Mouse (Mus musculus): ENCODE results near the gene Nck2. TPM values are rescaled to one million over a fixed set of nuclear protein-coding genes. Genes with fewer than 3 reads are reported as not detected.
A peak's percentile ranks its signal among the peaks of the same experiment; 100 is the strongest.

Gene Nck2
- polyA plus RNA-seq, 1 experiment from 2014 or later = 41.4 TPM

GRCm38 (mm10) chr1:43426993-43427535 lies 17.3 kb upstream of the Nck2 start:
- no peak for DNase-seq (ENCODE audit: low spot score)
- Histone ChIP-seq H3K4me2 (replicated peaks; ENCODE audit: low read depth) (no peak overlapping the region), H3K4me1 (replicated peaks; ENCODE audit: control insufficient read depth, insufficient read depth) (no peaks in the 10 kb centered on the region), H3K27ac (replicated peaks) (no peak overlapping the region), H3K9me3 (ENCODE audit: control insufficient read depth, low read length) (no peaks in the 10 kb centered on the region), H3K27me3 (ENCODE audit: control insufficient read depth, insufficient read depth, low read length) (no peaks in the 10 kb centered on the region), H3K4me3 (ENCODE audit: low read depth, low read length) (no peak overlapping the region), H3K9ac (ENCODE audit: low read length) (no peak overlapping the region), H3K36me3 (ENCODE audit: control insufficient read depth, insufficient read depth, low read length) (no peaks in the 10 kb centered on the region)
- no peak for ATAC-seq (ENCODE audit: low FRiP score, low TSS enrichment)
- TF ChIP-seq EP300 (optimal IDR thresholded peaks at IDR 0.05) = no peak
- no peak for TF ChIP-seq CTCF (IDR thresholded peaks at IDR 0.05; ENCODE audit: low read depth)
- 57% methylated on average over 6 of the region's 6 CpGs for WGBS

GRCm38 (mm10) chr1:43429924-43430876 lies 14.2 kb upstream of the Nck2 start:
- ATAC-seq (ENCODE audit: low FRiP score, low TSS enrichment) = no peak
- H3K27me3 ChIP-seq (ENCODE audit: control insufficient read depth, insufficient read depth, low read length) = no peaks in the 10 kb centered on the region
- 71% methylated on average over 9 of the region's 9 CpGs for WGBS
- H3K4me1 ChIP-seq (replicated peaks; ENCODE audit: control insufficient read depth, insufficient read depth) = no peaks in the 10 kb centered on the region
- H3K4me3 ChIP-seq (ENCODE audit: low read depth, low read length) = no peak overlapping the region
- H3K36me3 ChIP-seq (ENCODE audit: control insufficient read depth, insufficient read depth, low read length) = no peaks in the 10 kb centered on the region
- H3K9ac ChIP-seq (ENCODE audit: low read length) = no peak overlapping the region
- no peak for DNase-seq (ENCODE audit: low spot score)
- no peak overlapping the region for H3K4me2 ChIP-seq (replicated peaks; ENCODE audit: low read depth)
- TF ChIP-seq CTCF (IDR thresholded peaks at IDR 0.05; ENCODE audit: low read depth) (no peak), EP300 (optimal IDR thresholded peaks at IDR 0.05) (no peak)
- H3K9me3 ChIP-seq (ENCODE audit: control insufficient read depth, low read length) = no peaks in the 10 kb centered on the region
- no peak overlapping the region for H3K27ac ChIP-seq (replicated peaks)

- peak; percentile 89 for ATAC-seq (ENCODE audit: low FRiP score, low TSS enrichment)
These were observed 10.5 kb upstream of the Nck2 start for GRCm38 (mm10) chr1:43433853-43434252.

GRCm38 (mm10) chr1:43436554-43436953 lies 7.8 kb upstream of the Nck2 start:
- H3K4me2 ChIP-seq (replicated peaks; ENCODE audit: low read depth) = no peak overlapping the region
- H3K4me1 ChIP-seq (replicated peaks; ENCODE audit: control insufficient read depth, insufficient read depth) = no peaks in the 10 kb centered on the region
- H3K4me3 ChIP-seq (ENCODE audit: low read depth, low read length) = no peak overlapping the region
- no peak overlapping the region for H3K9ac ChIP-seq (ENCODE audit: low read length)
- ATAC-seq (ENCODE audit: low FRiP score, low TSS enrichment) (no peak), DNase-seq (ENCODE audit: low spot score) (no peak)
- H3K9me3 ChIP-seq (ENCODE audit: control insufficient read depth, low read length) = no peaks in the 10 kb centered on the region
- no peak overlapping the region for H3K27ac ChIP-seq (replicated peaks)
- H3K36me3 ChIP-seq (ENCODE audit: control insufficient read depth, insufficient read depth, low read length) = no peaks in the 10 kb centered on the region
- TF ChIP-seq EP300 (optimal IDR thresholded peaks at IDR 0.05) (no peak), CTCF (IDR thresholded peaks at IDR 0.05; ENCODE audit: low read depth) (no peak)
- no peaks in the 10 kb centered on the region for H3K27me3 ChIP-seq (ENCODE audit: control insufficient read depth, insufficient read depth, low read length)

More at GRCm38 (mm10) chr1:43433853-43434252, 10.5 kb upstream of the Nck2 start:
- TF ChIP-seq CTCF (IDR thresholded peaks at IDR 0.05; ENCODE audit: low read depth) (no peak), EP300 (optimal IDR thresholded peaks at IDR 0.05) (no peak)
- Histone ChIP-seq H3K27me3 (ENCODE audit: control insufficient read depth, insufficient read depth, low read length) (no peaks in the 10 kb centered on the region), H3K4me1 (replicated peaks; ENCODE audit: control insufficient read depth, insufficient read depth) (no peaks in the 10 kb centered on the region), H3K36me3 (ENCODE audit: control insufficient read depth, insufficient read depth, low read length) (no peaks in the 10 kb centered on the region), H3K4me3 (ENCODE audit: low read depth, low read length) (no peak overlapping the region), H3K27ac (replicated peaks) (no peak overlapping the region), H3K9me3 (ENCODE audit: control insufficient read depth, low read length) (no peaks in the 10 kb centered on the region), H3K9ac (ENCODE audit: low read length) (no peak overlapping the region), H3K4me2 (replicated peaks; ENCODE audit: low read depth) (no peak overlapping the region)
- peak; percentile 37 for DNase-seq (ENCODE audit: low spot score)
- WGBS = 49% methylated on average over 4 of the region's 4 CpGs

- no peaks in the 10 kb centered on the region for H3K9me3 ChIP-seq (ENCODE audit: control insufficient read depth, low read length)
- WGBS = 89% methylated on average over 1 of the region's 1 CpGs
- TF ChIP-seq CTCF (IDR thresholded peaks at IDR 0.05; ENCODE audit: low read depth) = no peak
- TF ChIP-seq EP300 (optimal IDR thresholded peaks at IDR 0.05) = no peak
- no peak overlapping the region for H3K4me3 ChIP-seq (ENCODE audit: low read depth, low read length)
- no peak for DNase-seq (ENCODE audit: low spot score)
- H3K4me1 ChIP-seq (replicated peaks; ENCODE audit: control insufficient read depth, insufficient read depth) = no peaks in the 10 kb centered on the region
- H3K27ac ChIP-seq (replicated peaks) = no peak overlapping the region
- no peak overlapping the region for H3K9ac ChIP-seq (ENCODE audit: low read length)
- no peaks in the 10 kb centered on the region for H3K36me3 ChIP-seq (ENCODE audit: control insufficient read depth, insufficient read depth, low read length)
- H3K27me3 ChIP-seq (ENCODE audit: control insufficient read depth, insufficient read depth, low read length) = no peaks in the 10 kb centered on the region
- ATAC-seq (ENCODE audit: low FRiP score, low TSS enrichment) = no peak
- H3K4me2 ChIP-seq (replicated peaks; ENCODE audit: low read depth) = no peak overlapping the region
These were observed 5.1 kb upstream of the Nck2 start for GRCm38 (mm10) chr1:43439261-43439660.

DNA sequence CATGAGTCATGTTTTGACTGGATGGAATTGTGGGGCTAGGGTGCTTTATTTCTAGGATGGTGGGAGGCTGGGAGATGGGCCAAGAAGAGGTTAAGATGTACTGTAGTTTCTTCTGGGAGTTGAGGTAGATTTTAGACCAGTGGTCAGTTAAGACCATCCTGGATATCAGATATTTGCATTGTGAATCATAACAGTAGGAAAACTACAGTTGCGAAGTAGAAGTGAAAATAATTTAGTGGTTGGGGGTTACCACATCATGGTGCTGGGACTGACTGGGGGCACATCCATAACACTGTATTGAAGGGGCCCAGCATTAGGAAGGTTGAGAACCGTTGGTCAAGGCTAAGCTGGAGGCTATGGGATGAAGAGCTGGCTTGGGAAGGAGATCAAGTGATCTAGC lies 1.8 kb upstream of the Nck2 start:
- Histone ChIP-seq H3K4me2 (replicated peaks; ENCODE audit: low read depth) (no peak overlapping the region), H3K27me3 (ENCODE audit: control insufficient read depth, insufficient read depth, low read length) (no peaks in the 10 kb centered on the region), H3K9me3 (ENCODE audit: control insufficient read depth, low read length) (no peaks in the 10 kb centered on the region), H3K9ac (ENCODE audit: low read length) (no peak overlapping the region), H3K36me3 (ENCODE audit: control insufficient read depth, insufficient read depth, low read length) (no peaks in the 10 kb centered on the region), H3K4me3 (ENCODE audit: low read depth, low read length) (no peak overlapping the region), H3K4me1 (replicated peaks; ENCODE audit: control insufficient read depth, insufficient read depth) (no peaks in the 10 kb centered on the region), H3K27ac (replicated peaks) (no peak overlapping the region)
- TF ChIP-seq EP300 (optimal IDR thresholded peaks at IDR 0.05) (no peak), CTCF (IDR thresholded peaks at IDR 0.05; ENCODE audit: low read depth) (no peak)
- DNase-seq (ENCODE audit: low spot score) (no peak), ATAC-seq (ENCODE audit: low FRiP score, low TSS enrichment) (no peak)
- 84% methylated on average over 2 of the region's 2 CpGs for WGBS

Data from stomach, postnatal 0 days (tissue).